Mouse (Mus musculus): Measurements from ENCODE around the gene Dagla. TPM values are rescaled to one million over a fixed set of nuclear protein-coding genes. Genes with fewer than 3 reads are reported as not detected.

Gene Dagla
- total RNA-seq, 2 experiments from 2014 or later = 6.2 to 12.5 TPM

GRCm38 (mm10) chr19:10240654-10241305, 63.9 kb downstream of the Dagla start, which contains the start of gene Myrf:
Gene Myrf (minus strand): TSS chr19:10240748.
- peak; percentile 84 to 85 for DNase-seq (ENCODE audit: low spot score in 2 of 2)

GRCm38 (mm10) chr19:10239975-10240653, 64.6 kb downstream of the Dagla start:
- no peak for DNase-seq (ENCODE audit: low spot score in 2 of 2)

DNA sequence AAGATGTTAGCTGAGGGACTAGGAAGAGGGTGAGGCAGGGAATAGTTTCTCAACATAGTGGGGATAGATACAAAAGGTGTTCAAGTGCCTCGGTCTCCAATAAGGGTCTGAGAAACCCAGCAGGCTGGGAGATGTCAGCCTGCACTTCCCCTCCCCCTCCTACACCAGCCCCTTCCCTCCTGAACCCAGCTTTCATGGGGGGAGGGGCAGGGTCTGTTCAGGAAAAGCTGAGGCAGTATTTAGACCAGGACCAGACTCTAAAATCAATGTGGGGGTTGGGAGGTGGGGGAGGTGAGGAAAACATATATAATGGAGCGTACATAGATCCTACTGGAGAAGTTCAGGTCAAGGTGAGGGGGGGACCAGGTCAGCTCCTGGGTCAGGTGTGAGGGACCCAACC, 65.3 kb downstream of the Dagla start:
- DNase-seq (ENCODE audit: low spot score in 2 of 2) = no peak

GRCm38 (mm10) chr19:10238477-10238876, 66.2 kb downstream of the Dagla start:
- no peak for DNase-seq (ENCODE audit: low spot score in 2 of 2)

GRCm38 (mm10) chr19:10235784-10236565, 68.7 kb downstream of the Dagla start:
- DNase-seq (ENCODE audit: low spot score in 2 of 2) = no peak

DNA sequence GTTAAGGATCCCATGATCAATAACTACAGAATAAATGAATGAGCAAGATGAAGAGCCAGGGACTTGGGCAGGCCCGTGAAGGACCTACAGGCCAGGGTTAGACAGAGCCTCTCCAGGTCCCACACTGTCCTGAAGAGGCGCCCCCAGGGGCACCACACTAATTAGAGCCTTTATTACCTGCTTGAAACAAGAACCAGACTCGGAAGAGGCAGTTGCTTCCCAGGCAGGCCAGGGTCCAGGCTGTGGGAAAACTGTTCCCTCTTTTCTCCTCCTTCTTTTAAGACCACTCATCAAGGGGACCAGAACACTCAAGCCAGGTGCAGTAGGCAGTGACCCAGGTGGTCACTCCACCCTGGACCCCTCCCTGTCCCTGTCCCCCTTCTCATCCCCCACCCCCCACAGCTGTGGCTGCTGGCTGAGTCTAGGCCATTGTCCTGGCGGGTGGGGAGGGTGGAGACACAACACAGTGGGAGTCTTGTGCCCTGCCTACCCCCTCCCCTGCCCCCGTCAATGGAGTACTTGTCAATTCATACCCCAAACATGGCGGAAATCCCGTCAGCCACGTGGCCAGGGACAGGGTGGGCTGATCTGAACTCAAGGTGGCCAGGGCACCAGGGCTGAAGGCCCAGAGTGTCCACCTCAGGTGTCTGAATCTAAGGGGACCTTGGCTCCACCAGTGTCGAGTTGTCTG, 72.2 kb downstream of the Dagla start:
- no peak for DNase-seq (ENCODE audit: low spot score in 2 of 2)

DNA sequence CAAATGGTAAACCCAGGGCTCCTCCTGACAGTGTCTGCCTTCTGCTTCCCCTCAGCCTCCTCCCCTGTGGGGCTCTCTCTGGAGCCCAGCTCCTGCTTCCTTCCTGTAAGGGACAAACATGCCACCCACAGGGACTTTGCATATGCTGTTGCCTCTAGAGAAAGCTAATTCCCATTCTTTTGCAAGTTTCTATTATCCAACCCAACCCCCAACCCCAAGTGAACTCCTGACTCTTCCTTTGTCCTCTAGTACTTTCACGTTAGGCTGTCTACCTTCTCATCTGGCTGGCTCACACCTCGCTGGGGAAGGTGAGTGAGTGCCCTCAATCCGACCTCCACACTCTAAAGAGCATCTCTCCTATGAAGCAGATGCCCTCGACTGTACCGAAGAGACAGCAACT, 72.8 kb downstream of the Dagla start:
- DNase-seq (ENCODE audit: low spot score in 2 of 2) = no peak

DNA sequence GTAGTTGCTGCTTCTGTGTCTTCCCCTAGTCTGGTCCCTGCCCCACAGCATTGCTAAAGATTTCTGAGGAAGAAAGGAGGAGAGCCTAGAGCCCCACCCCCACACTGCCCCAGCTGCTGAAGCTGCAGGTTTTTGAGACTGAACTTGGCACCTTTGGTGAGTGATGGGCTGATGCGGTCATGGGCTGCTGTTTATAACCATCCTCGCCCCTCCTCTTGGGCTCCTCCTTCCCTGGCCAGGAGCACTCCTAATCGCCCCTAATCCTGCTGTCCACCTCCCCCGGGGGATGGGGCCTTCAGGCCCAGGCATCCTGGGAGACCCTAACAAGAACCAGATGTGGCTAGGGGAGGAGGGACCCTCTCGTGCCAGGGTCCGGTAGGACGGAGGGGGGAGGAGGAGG, 73.7 kb downstream of the Dagla start:
- DNase-seq (ENCODE audit: low spot score in 2 of 2) = no peak

GRCm38 (mm10) chr19:10225767-10226166, 78.9 kb downstream of the Dagla start:
- no peak for DNase-seq (ENCODE audit: low spot score in 2 of 2)

DNA sequence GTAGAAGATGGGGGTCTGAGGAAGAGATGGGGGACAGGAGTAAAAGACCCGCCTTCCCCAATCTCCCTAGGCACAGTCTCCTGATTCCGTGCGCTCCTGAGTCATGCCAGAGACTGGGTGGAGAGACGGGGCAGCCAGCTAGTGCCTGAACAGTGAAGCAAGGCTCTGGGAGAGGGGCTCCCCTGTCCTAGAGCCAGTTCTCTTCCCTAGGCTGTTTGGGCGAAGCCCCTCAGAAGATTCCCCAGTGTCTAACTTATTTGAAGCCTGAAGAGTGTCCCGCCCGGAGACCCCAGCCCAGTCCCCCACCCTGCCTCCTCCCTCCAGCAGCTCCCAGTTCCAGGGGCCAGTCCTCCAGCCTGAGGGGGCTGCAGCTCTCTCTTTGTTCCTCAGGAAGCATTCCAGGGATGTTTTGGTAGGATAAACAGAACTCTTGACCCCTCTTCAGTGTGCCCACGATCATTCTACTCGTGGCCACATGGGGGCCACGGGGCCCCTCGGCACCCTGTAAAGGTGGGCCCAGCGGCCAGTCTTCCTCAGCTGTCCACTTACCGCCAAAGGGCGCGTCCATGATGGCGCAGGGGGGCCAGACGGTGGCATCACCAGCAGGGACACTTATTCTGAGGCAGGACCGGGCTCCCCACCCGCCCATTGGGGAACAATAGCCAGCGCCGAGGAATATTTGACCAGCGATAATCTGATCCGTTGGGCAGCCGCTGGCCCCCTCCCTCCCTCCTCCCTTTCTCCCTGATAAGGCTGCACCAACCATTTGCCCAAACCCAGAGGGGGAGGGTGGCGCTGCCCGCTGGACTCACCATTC, 79.8 kb downstream of the Dagla start:
- DNase-seq (ENCODE audit: low spot score in 2 of 2) = no peak

GRCm38 (mm10) chr19:10223561-10223960, 81.1 kb downstream of the Dagla start:
- no peak for DNase-seq (ENCODE audit: low spot score in 2 of 2)

GRCm38 (mm10) chr19:10222656-10223055, 82.0 kb downstream of the Dagla start:
- DNase-seq (ENCODE audit: low spot score in 2 of 2) = no peak

GRCm38 (mm10) chr19:10221585-10221984, 83.1 kb downstream of the Dagla start:
- no peak for DNase-seq (ENCODE audit: low spot score in 2 of 2)

DNA sequence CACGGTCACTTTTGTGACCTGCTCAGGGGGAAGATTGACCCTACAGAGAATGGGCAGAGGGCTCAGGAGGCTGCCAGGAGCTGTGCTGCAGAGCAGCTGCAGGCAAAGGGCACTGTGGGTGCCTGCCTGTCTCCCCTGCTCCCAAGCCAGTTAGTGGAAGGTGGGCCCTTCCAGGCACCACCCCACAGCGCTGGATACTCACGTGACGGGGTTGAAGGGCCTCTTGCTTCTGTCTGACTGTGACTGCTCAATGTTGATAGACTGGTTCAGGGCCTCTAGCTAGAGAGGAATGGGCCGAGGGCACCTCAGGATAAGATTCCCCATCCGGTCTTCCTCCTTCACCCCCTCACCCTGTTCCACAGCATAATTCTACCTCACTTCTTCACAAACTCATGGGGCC, 85.1 kb downstream of the Dagla start:
- DNase-seq (ENCODE audit: low spot score in 2 of 2) = no peak

DNA sequence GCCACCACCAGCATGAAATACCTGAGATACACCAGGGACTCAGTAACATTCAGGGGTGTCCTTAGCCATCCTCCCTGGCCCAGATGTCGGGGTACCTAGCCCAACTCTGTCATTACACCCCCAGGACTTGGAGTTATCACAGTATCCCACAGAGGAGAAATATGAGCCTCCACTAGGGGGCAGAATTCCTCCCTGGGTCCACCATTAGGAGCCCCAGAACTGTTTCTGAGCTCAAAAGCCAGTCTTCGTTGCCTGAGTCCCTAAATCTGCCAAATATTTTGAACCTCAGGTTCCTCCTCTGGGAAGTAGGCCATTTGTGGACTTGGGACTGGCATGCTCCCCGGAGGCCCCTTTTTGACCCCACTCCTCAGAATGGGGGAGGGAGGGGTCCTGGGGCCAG, 85.6 kb downstream of the Dagla start:
- peak in 1 of 2 experiments; percentile 32 for DNase-seq (ENCODE audit: low spot score in 2 of 2)

- DNase-seq (ENCODE audit: low spot score in 2 of 2) = no peak
These were observed 88.6 kb downstream of the Dagla start for GRCm38 (mm10) chr19:10216101-10216500.

GRCm38 (mm10) chr19:10213796-10214471, 90.7 kb downstream of the Dagla start:
- no peak for DNase-seq (ENCODE audit: low spot score in 2 of 2)

GRCm38 (mm10) chr19:10210885-10211284, 93.8 kb downstream of the Dagla start:
- no peak for DNase-seq (ENCODE audit: low spot score in 2 of 2)

DNA sequence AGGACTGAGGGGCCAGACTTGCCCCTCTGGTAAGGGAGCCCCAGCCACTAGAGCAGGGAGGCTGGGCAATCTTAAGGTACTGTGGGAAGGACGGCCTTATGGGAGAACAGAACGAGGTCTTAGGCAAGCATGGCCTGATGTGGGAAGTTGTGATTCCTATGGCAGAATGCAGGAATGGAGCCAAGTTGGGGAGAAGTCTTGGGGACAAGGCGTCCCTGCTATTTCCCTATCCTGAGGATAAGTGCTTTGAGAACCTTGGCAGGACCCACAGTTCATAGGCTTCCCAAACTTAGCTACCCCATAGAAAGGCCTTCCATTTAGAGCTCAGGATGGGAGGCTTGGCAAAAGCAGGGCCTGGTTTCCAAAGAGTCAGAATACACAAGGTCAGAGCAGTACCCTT, 95.8 kb downstream of the Dagla start:
- no peak for DNase-seq (ENCODE audit: low spot score in 2 of 2)

- DNase-seq (ENCODE audit: low spot score in 2 of 2) = no peak
These were observed 99.6 kb downstream of the Dagla start for GRCm38 (mm10) chr19:10205051-10205450.

All from adrenal gland, adult 18-20 months (tissue).